Mouse (Mus musculus) limb, embryonic 11.5 days (tissue): Measurements from ENCODE around the gene Adss. TPM values are rescaled to one million over a fixed set of nuclear protein-coding genes. Genes with fewer than 3 reads are reported as not detected.
A peak's percentile ranks its signal among the peaks of the same experiment; 100 is the strongest.
"Not testable (repeated sequence)": the region's sequence is repeated elsewhere in the genome, so short reads cannot be mapped to it uniquely, and the experiment has no call there.

Experiments used
- ATAC-seq: fragments of 200-750 bp; cut with Nextera tagmentation; 2 replicates; pipeline ENCODE4 v1.8.0; 2017; ENCODE audit warnings: low read depth; ENCODE audit not compliant: insufficient number of reproducible peaks, low FRiP score, low TSS enrichment
- DNase-seq: peaks from one replicate; pipeline ENCODE4 v3.0.0-alpha.2; 2015; ENCODE audit warnings: low spot score
- H3K27ac ChIP-seq: fragments of 300-500 bp; sonication (generic); replicated peaks from 2 replicates; pipeline ENCODE4 v1.5.1; 2014; ENCODE audit warnings: low read depth, mild to moderate bottlenecking, low read length
- H3K27me3 ChIP-seq: fragments of 300-500 bp; sonication (generic); 2 replicates; pipeline ENCODE4 v1.6.1; 2014; ENCODE audit warnings: mild to moderate bottlenecking, low read length, mixed read lengths; ENCODE audit not compliant: control insufficient read depth, insufficient read depth
- H3K36me3 ChIP-seq: fragments of 300-500 bp; sonication (generic); 2 replicates; pipeline ENCODE4 v1.6.1; 2014; ENCODE audit warnings: mild to moderate bottlenecking, low read length, moderate library complexity, mixed read lengths; ENCODE audit not compliant: control insufficient read depth, insufficient read depth
- H3K4me1 ChIP-seq: fragments of 300-500 bp; sonication (generic); 2 replicates; pipeline ENCODE4 v1.6.1; 2014; ENCODE audit warnings: low read length, mixed read lengths; ENCODE audit not compliant: control insufficient read depth, insufficient read depth
- H3K4me2 ChIP-seq: fragments of 300-500 bp; sonication (generic); 2 replicates; pipeline ENCODE4 v1.6.1; 2014; ENCODE audit warnings: low read depth, mild to moderate bottlenecking, moderate library complexity; ENCODE audit not compliant: severe bottlenecking
- H3K4me3 ChIP-seq: fragments of 300-500 bp; sonication (generic); 2 replicates; pipeline ENCODE4 v1.5.1; 2014; ENCODE audit warnings: low read depth, low read length
- H3K9ac ChIP-seq: fragments of 300-500 bp; sonication (generic); 2 replicates; pipeline ENCODE4 v1.6.1; 2014; ENCODE audit warnings: mild to moderate bottlenecking, low read length
- H3K9me3 ChIP-seq: fragments of 300-500 bp; sonication (generic); 2 replicates; pipeline ENCODE4 v1.6.1; 2016; ENCODE audit warnings: low read length; ENCODE audit not compliant: control insufficient read depth
- WGBS: fragments of 180-500 bp; shearing (Covaris S2); extraction: QIAGEN DNeasy Blood & Tissue Kit; methylation state at CpG from one replicate; pipeline ENCODE4 v1.1.7; 2014; 5-methylcytosine and 5-hydroxymethylcytosine counted together
- polyA plus RNA-seq: library from polyadenylated mRNA; unstranded; fragments of >200 nt; fragmentation: Nextera tagmentation; extraction: Ambion mirVana; gene quantifications from 2 replicates; pipeline ENCODE4 v1.2.1, GENCODE M21; 2014

Gene Adss
- polyA plus RNA-seq: 70.2 and 72.6 TPM in 2 replicates

DNA sequence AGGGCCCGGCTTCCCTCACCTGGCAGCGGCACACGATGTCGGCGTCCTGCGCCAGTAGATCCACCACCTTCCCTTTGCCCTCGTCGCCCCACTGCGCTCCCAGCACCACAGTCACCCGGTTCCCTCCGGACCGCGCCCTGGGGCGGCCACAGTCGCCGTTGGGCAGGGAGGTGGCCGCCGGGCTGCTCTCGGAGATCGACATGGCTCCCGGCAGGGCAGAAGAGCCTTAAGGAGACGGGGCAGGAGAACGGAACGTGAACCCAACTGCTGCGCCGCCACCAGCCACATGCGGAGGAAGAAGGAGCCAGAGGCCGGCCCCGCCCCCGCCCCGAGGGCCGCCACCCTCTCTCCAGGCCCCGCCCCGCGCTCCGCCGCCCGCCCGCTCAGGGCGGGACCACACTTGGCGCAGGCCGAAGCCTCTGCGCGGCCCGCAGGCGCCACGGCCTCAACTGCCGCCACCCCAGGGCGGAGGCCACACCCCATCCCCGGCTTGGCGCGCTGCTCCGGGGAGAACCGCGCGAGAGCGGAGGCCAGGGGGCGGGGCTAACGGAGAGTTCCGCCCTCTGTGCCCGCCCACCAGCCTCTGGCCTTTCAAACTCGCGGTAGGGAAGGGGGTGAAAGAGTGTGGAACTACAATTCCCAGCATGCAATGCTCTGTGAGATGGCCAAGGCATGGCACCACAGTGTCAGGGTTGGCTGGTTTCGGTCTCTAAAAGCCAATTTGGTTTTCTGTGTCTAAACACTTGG is at the start of gene Adss:
Gene Adss (minus strand): TSS at position 319 of the 747 bp plus-strand sequence.
- ATAC-seq (peak; percentile 100), DNase-seq (peak; percentile 98)
- Histone ChIP-seq H3K4me1 (no peaks in the 10 kb centered on the region), H3K27me3 (no peaks in the 10 kb centered on the region), H3K27ac (peak within 1 kb of the TSS; percentile 90), H3K9me3 (no peaks in the 10 kb centered on the region), H3K4me3 (peak within 1 kb of the TSS; percentile 85), H3K9ac (peak within 1 kb of the TSS; percentile 93), H3K4me2 (peak within 1 kb of the TSS; percentile 70), H3K36me3 (no peaks in the 10 kb centered on the region)
- WGBS: under 1% methylated on average over 49 of the region's 64 CpGs

- DNase-seq: peak; percentile 36
- 49% methylated on average over 3 of the region's 3 CpGs for WGBS
- H3K36me3 ChIP-seq, H3K4me3 ChIP-seq, H3K9ac ChIP-seq, H3K4me2 ChIP-seq, ATAC-seq, H3K27me3 ChIP-seq, H3K27ac ChIP-seq, H3K9me3 ChIP-seq, H3K4me1 ChIP-seq: not testable (repeated sequence)
Observed at GRCm38 (mm10) chr1:177845812-177846211, 49.5 kb upstream of the Adss start.

DNA sequence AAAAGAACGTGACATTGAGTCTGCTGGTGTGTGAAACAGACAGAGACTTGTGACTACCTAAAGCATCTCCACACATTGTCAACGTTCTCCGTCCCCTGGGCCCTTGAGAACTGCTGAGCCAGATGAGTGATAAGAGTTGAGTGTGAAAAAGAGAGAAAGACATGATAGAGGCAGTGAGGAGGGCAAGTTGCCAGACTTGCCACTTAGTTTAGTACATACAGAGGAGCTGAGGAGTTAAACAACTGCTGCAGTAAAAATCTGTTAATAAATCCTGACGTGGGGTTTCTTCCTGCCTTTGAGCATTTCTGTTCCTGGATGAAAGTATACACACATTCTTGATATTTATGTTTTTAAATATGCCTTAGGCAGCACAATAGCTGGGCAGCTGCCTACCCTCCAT is 31.5 kb upstream of the Adss start:
- H3K9me3 ChIP-seq, H3K4me2 ChIP-seq, H3K27ac ChIP-seq, H3K9ac ChIP-seq, ATAC-seq, H3K27me3 ChIP-seq, H3K4me1 ChIP-seq, DNase-seq, H3K36me3 ChIP-seq, H3K4me3 ChIP-seq: not testable (repeated sequence)
- 86% methylated on average over 4 of the region's 4 CpGs for WGBS

DNA sequence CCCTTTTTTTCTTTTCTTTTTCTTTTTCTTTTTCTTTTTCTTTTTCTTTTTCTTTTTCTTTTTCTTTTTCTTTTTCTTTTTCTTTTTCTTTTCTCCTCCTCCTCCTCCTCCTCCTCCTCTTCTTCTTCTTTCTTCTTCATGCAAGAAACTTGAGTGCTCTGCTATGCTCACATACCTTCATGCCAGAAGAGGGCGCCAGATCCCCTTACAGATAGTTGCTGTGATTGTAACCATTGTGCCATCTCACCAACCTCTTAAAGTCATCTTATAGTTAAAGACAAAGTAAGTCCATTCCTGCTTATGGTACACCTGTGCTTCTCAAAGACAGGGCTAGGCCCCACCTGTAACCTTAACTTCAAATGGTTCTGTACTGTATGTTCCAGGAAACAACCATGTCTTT is 10.5 kb upstream of the Adss start:
- DNase-seq: peak; percentile 53
- H3K9ac ChIP-seq, H3K9me3 ChIP-seq, H3K27ac ChIP-seq, H3K4me3 ChIP-seq, H3K36me3 ChIP-seq, H3K4me1 ChIP-seq, H3K4me2 ChIP-seq, H3K27me3 ChIP-seq, ATAC-seq: not testable (repeated sequence)
- WGBS: 20% methylated on average over 1 of the region's 1 CpGs

DNA sequence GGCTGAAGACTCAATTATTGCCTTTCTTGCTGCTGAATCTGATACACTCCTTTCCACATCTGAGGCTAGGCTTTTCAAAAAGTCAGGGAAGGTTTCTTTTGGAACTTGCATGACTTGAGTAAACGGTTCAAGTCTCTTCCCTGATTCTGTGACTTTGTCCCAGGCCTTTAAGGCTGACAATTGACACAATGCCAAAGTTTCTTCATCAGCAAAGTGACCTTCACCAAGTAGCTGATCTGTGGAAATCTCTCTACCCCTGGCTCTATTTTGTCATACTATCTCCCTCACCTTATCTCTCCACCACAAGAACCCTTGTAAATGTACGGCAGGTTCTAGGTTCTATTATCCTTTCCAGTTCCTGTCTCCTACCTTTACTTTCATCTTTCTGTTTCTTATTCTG is 7.2 kb upstream of the Adss start:
- no peak overlapping the region for H3K27ac ChIP-seq

DNA sequence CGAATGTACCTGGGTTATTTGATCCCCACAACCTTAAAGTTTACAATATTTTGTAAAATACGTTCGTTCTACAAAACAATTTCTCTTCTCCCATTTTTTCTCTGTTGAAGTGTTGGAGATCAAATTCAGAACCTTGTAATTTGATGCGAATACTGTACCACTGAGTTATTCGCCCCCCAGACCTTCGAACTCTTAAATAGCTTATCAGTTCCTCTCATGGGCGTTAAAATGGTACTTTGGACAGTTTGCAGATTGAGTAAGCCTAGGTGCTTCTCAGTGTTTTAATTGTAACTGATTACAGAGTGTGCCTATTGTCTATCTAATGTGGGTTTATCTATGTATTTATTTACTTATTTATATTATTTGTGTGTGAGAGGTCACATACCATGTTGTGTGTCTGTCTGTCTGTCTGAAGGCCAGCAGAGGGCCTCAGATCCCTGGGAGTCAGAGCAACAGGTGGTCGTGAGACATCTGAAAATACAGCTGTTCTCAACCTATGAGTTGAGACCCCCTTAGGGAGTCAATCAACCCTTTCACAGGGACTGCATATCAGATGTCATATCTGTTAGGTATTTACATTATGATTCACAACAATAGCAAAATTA is 942 bp upstream of the Adss start:
- 74% methylated on average over 8 of the region's 8 CpGs for WGBS
- ATAC-seq (no peak), DNase-seq (no peak)
- H3K9ac ChIP-seq: no peak overlapping the region
- H3K4me3 ChIP-seq: no peak overlapping the region
- no peak overlapping the region for H3K27ac ChIP-seq
- H3K4me2 ChIP-seq: no peak overlapping the region
- no peaks in the 10 kb centered on the region for H3K27me3 ChIP-seq
- H3K36me3 ChIP-seq: no peaks in the 10 kb centered on the region
- H3K9me3 ChIP-seq: no peaks in the 10 kb centered on the region
- no peaks in the 10 kb centered on the region for H3K4me1 ChIP-seq

More for the DNA sequence above, 7.2 kb upstream of the Adss start:
- Histone ChIP-seq H3K4me2 (no peak overlapping the region), H3K9me3 (no peaks in the 10 kb centered on the region), H3K4me3 (no peak overlapping the region), H3K4me1 (no peaks in the 10 kb centered on the region), H3K9ac (no peak overlapping the region), H3K36me3 (no peaks in the 10 kb centered on the region), H3K27me3 (no peaks in the 10 kb centered on the region)
- WGBS: 90% methylated on average over 2 of the region's 2 CpGs
- DNase-seq: no peak
- no peak for ATAC-seq

- Histone ChIP-seq H3K4me1 (no peaks in the 10 kb centered on the region), H3K9ac (peak overlapping the region; percentile 93), H3K27ac (peak overlapping the region; percentile 90), H3K36me3 (no peaks in the 10 kb centered on the region), H3K4me2 (peak overlapping the region; percentile 70), H3K4me3 (peak overlapping the region; percentile 85), H3K9me3 (no peaks in the 10 kb centered on the region), H3K27me3 (no peaks in the 10 kb centered on the region)
- ATAC-seq: peak; percentile 19
- WGBS: under 1% methylated on average over 41 of the region's 41 CpGs
- no peak for DNase-seq
Observed at GRCm38 (mm10) chr1:177795421-177796192, 704 bp downstream of the Adss start.

GRCm38 (mm10) chr1:177794866-177795265 is 1.4 kb downstream of the Adss start:
- H3K27me3 ChIP-seq: no peaks in the 10 kb centered on the region
- no peak for ATAC-seq
- H3K27ac ChIP-seq: no peak overlapping the region
- 11% methylated on average over 8 of the region's 8 CpGs for WGBS
- H3K4me1 ChIP-seq: no peaks in the 10 kb centered on the region
- peak overlapping the region; percentile 85 for H3K4me3 ChIP-seq
- H3K36me3 ChIP-seq: no peaks in the 10 kb centered on the region
- H3K4me2 ChIP-seq: peak overlapping the region; percentile 70
- DNase-seq: peak; percentile 45
- H3K9me3 ChIP-seq: no peaks in the 10 kb centered on the region
- peak overlapping the region; percentile 93 for H3K9ac ChIP-seq
